Mouse (Mus musculus) ES-Bruce4 (cell line): Measurements from ENCODE around the gene Pif1. TPM values are rescaled to one million over a fixed set of nuclear protein-coding genes. Genes with fewer than 3 reads are reported as not detected.

Experiments
- H3K27ac ChIP-seq: 2 replicates; pipeline ENCODE4 v1.5.1; 2012; ENCODE audit warnings: low read length, inconsistent platforms; ENCODE audit not compliant: insufficient read depth
- H3K27me3 ChIP-seq: 2 replicates; pipeline ENCODE4 v1.6.1; 2012; ENCODE audit warnings: mild to moderate bottlenecking, low read length, inconsistent platforms; ENCODE audit not compliant: control insufficient read depth, poor library complexity, insufficient read depth, severe bottlenecking
- H3K36me3 ChIP-seq: 2 replicates; pipeline ENCODE4 v1.6.1; 2012; ENCODE audit warnings: inconsistent platforms, mild to moderate bottlenecking, low read length, moderate library complexity; ENCODE audit not compliant: control insufficient read depth, poor library complexity, insufficient read depth, severe bottlenecking
- H3K4me1 ChIP-seq: one replicate; pipeline ENCODE4 v1.8.1; 2011; ENCODE audit warnings: low read length; ENCODE audit not compliant: control insufficient read depth, insufficient read depth
- H3K4me3 ChIP-seq: 2 replicates; pipeline ENCODE4 v1.5.1; 2011; ENCODE audit warnings: low read depth, mild to moderate bottlenecking, low read length
- H3K9ac ChIP-seq: 2 replicates; pipeline ENCODE4 v1.6.1; 2012; ENCODE audit warnings: low read depth, mild to moderate bottlenecking, inconsistent platforms; ENCODE audit not compliant: poor library complexity, severe bottlenecking
- H3K9me3 ChIP-seq: replicated peaks from 2 replicates; pipeline ENCODE4 v1.6.1; 2012; ENCODE audit warnings: mild to moderate bottlenecking, low read length, inconsistent platforms; ENCODE audit not compliant: control insufficient read depth, poor library complexity, insufficient read depth, severe bottlenecking
- CTCF ChIP-seq: IDR thresholded peaks from one replicate; pipeline ENCODE4 v1.8.1; 2011; ENCODE audit warnings: low read depth, low read length
- EP300 ChIP-seq: IDR thresholded peaks from 2 replicates; pipeline ENCODE4 v1.6.1; 2011; ENCODE audit warnings: low read depth, low read length; ENCODE audit not compliant: insufficient read depth
- POLR2A ChIP-seq: IDR thresholded peaks from one replicate; pipeline ENCODE4 v1.8.1; 2011; ENCODE audit warnings: low read length; ENCODE audit not compliant: insufficient read depth
- polyA plus RNA-seq: library from polyadenylated mRNA; stranded (reverse); fragments of >200 nt; gene quantifications from 2 replicates; pipeline ENCODE4 v1.2.4, GENCODE M21; 2011; ENCODE audit warnings: low read depth; ENCODE audit not compliant: missing spikeins, insufficient read depth, insufficient read length

The Pif1 gene
- polyA plus RNA-seq, 1 experiment = 32.3 TPM

DNA sequence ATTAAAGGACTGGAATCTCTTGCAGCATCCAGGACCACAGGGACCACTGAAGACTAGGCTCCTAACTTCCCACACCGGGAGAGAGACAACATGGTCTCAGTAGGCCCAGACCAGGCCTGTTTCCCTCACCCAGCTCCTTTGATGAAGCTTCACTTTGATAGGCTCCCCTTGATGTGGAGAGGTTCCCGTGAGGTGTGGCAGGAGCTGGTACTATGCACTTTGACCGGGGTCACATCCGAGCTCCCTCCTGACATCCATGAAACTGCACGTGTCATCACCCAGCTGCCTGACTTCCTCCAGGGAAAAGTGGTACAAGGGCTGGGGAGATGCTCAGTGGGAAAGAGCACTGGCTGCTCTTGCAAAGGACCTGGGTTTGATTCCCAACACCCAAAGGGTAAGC, 23.9 kb upstream of the Pif1 start:
- no peak overlapping the region for H3K27ac ChIP-seq
- no peaks in the 10 kb centered on the region for H3K27me3 ChIP-seq
- no peaks in the 10 kb centered on the region for H3K4me1 ChIP-seq
- H3K9ac ChIP-seq = no peak overlapping the region
- no peaks in the 10 kb centered on the region for H3K36me3 ChIP-seq
- H3K4me3 ChIP-seq = no peak overlapping the region
- TF ChIP-seq EP300 (no peak), CTCF (no peak)
- no peaks in the 10 kb centered on the region for H3K9me3 ChIP-seq

DNA sequence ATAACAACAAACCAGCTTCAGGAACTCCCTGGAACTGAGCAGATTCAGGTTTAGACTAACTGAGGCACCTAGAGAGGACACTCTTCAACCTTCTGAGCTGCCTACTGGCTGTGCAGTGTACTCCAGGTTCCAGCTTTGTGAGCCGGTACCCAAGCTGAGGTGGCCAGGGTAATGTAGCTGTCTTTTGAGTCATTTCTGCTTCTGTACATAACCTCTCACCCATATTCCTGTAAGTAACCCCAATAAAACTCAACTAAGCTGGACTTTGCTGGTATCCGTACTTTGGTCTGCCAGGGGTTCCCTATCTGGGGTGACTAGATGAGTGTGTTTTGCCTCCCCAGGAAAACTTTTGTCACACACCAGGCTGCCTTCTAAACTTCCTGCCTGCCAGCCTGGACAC, 22.3 kb upstream of the Pif1 start:
- H3K9ac ChIP-seq = no peak overlapping the region
- TF ChIP-seq EP300 (no peak), POLR2A (no peak), CTCF (no peak)
- H3K4me1 ChIP-seq = no peaks in the 10 kb centered on the region
- no peaks in the 10 kb centered on the region for H3K9me3 ChIP-seq
- no peak overlapping the region for H3K27ac ChIP-seq
- H3K27me3 ChIP-seq = no peaks in the 10 kb centered on the region
- H3K36me3 ChIP-seq = no peaks in the 10 kb centered on the region
- H3K4me3 ChIP-seq = no peak overlapping the region

DNA sequence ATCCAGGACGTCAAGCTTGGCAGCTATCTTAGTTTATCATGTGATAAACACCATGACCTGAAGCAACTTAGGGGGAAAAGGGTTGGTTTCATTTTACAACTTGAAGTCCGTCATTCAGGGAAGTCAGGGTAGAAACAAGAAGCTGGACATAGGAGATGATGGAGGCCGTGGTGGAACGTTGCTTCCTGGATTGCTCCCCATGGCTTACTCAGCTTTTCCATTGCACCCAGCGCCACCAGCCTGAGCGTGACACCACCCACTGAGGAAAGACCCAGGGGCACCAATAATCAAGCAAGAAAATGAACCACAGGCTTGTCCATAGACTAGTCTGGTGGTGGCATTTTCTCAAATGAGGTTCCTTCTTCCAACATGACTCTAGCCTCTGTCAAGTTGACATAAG, 18.2 kb upstream of the Pif1 start:
- H3K36me3 ChIP-seq = no peaks in the 10 kb centered on the region
- no peak for TF ChIP-seq POLR2A

DNA sequence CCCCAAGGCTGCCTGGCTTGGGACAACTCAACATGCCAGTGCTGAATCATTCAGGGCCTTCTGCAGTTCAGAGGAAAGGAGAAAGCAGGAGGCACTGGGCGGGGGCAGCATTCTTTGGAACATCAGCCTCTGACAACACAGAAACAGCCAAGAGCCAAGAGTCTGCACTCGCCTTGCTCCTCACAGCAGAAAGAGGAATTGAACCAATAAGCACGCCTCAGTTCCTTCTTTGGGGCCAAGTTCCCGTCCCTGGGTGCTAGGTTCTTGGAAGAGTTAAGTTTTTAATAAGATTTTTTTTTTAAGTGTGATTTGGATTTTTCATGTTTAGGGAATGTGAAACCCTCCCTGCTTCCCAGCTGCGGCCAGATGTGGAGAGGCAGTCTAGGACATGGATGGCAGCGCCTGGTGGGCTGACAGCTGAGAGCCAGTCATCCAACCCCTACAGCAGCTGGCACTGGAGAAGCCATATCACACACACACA, 17.4 kb upstream of the Pif1 start:
- Histone ChIP-seq H3K27ac (no peak overlapping the region), H3K4me1 (no peaks in the 10 kb centered on the region), H3K36me3 (no peaks in the 10 kb centered on the region), H3K4me3 (no peak overlapping the region), H3K27me3 (no peaks in the 10 kb centered on the region), H3K9ac (no peak overlapping the region), H3K9me3 (no peaks in the 10 kb centered on the region)
- no peak for TF ChIP-seq POLR2A
- no peak for TF ChIP-seq CTCF
- no peak for TF ChIP-seq EP300

More for the DNA sequence above, 18.2 kb upstream of the Pif1 start:
- no peaks in the 10 kb centered on the region for H3K9me3 ChIP-seq
- no peaks in the 10 kb centered on the region for H3K27me3 ChIP-seq
- H3K4me3 ChIP-seq = no peak overlapping the region
- H3K4me1 ChIP-seq = no peaks in the 10 kb centered on the region
- no peak overlapping the region for H3K27ac ChIP-seq
- H3K9ac ChIP-seq = no peak overlapping the region

DNA sequence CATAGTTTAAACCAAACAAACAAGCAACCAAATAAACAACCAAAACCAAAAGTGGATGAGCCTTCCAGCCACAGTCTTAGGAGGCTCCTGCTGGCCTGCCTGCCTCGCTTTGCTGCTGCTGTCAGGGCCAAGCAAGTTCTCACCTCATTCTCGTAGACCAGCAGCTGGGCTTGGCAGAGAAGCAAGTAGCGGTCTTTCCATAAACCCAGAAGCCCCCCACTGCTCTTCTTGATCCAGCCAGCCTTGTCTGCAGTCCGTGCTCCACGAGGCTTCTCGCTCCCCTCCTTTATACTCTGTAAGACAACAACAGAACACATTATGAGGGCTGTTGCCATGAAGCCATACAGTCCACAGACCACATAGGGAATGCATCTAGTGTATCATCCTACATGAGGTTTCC, 14.1 kb upstream of the Pif1 start:
- TF ChIP-seq CTCF (no peak), EP300 (no peak), POLR2A (no peak)
- Histone ChIP-seq H3K4me1 (no peaks in the 10 kb centered on the region), H3K27ac (no peak overlapping the region), H3K27me3 (no peaks in the 10 kb centered on the region), H3K9me3 (no peaks in the 10 kb centered on the region), H3K9ac (no peak overlapping the region), H3K4me3 (no peak overlapping the region), H3K36me3 (no peaks in the 10 kb centered on the region)

DNA sequence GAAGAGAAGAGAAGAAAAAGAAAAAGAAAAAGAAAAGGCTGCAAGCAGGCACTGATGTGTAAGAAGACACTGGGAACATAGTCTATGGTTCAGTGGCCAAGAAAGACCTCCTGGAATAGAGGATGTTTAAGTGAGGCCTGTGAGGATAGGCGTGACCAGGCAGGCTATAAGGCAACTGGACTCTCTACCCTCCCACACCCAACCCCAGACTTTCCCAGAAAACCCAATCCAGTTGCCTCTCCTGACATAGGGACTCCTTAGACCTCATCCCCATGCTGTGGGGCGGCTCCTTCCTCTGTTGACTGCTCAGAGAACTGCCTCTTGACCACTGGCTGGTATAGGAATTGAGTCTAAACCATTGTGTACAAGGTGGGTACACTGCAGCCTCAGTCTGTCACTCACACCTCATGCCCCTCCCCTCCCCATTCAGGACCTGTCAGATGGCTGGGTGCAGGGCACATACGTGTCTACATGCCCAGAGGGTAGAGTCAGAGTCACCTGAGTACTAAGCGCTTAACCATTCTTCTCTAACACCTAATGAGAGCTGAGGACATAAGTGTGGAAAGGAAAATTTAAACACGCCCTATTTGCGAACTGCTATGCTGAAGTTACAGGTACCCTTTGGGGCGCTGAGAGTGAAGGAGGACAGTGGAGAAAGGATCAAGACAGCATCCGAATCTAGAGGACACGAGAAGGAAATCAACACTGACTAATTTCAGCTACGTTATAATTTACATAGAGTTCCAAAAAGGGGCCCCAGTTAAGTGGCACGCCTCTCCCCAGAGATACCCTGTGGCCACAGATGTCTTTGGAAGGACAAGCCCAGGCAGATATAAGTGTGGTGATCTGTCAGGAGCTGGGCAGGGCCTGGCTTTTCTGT, 12.2 kb upstream of the Pif1 start:
- Histone ChIP-seq H3K9me3 (no peaks in the 10 kb centered on the region), H3K4me3 (no peak overlapping the region), H3K4me1 (no peaks in the 10 kb centered on the region), H3K9ac (no peak overlapping the region), H3K27me3 (no peaks in the 10 kb centered on the region), H3K27ac (no peak overlapping the region), H3K36me3 (no peaks in the 10 kb centered on the region)
- TF ChIP-seq CTCF (no peak), POLR2A (no peak), EP300 (no peak)
